Mouse (Mus musculus) heart, embryonic 15.5 days (tissue): ENCODE measurements around the gene Arhgef3. TPM values are rescaled to one million over a fixed set of nuclear protein-coding genes. Genes with fewer than 3 reads are reported as not detected.

ENCODE experiments used
- ATAC-seq: fragments of 200-750 bp; cut with Nextera tagmentation; replicated peaks from 2 replicates; pipeline ENCODE4 v1.8.0; 2017; ENCODE audit warnings: low read depth, moderate TSS enrichment; ENCODE audit not compliant: insufficient number of reproducible peaks, insufficient read depth, low FRiP score
- H3K27ac ChIP-seq: fragments of 300-500 bp; sonication (generic); 2 replicates; pipeline ENCODE4 v1.5.1; 2015; ENCODE audit warnings: mild to moderate bottlenecking, inconsistent platforms
- H3K27me3 ChIP-seq: fragments of 300-500 bp; sonication (generic); 2 replicates; pipeline ENCODE4 v1.6.1; 2015; ENCODE audit warnings: inconsistent platforms
- H3K36me3 ChIP-seq: fragments of 300-500 bp; sonication (generic); 2 replicates; pipeline ENCODE4 v1.6.1; 2015; ENCODE audit warnings: mild to moderate bottlenecking, inconsistent platforms
- H3K4me1 ChIP-seq: fragments of 300-500 bp; sonication (generic); replicated peaks from 2 replicates; pipeline ENCODE4 v1.6.1; 2015; ENCODE audit warnings: inconsistent platforms
- H3K4me2 ChIP-seq: fragments of 300-500 bp; sonication (generic); 2 replicates; pipeline ENCODE4 v1.6.1; 2015; ENCODE audit warnings: inconsistent platforms, mild to moderate bottlenecking, moderate library complexity
- H3K4me3 ChIP-seq: fragments of 300-500 bp; sonication (generic); 2 replicates; pipeline ENCODE4 v1.5.1; 2015; ENCODE audit warnings: mild to moderate bottlenecking, inconsistent platforms
- H3K9ac ChIP-seq: fragments of 300-500 bp; sonication (generic); 2 replicates; pipeline ENCODE4 v1.6.1; 2015; ENCODE audit warnings: mild to moderate bottlenecking, inconsistent platforms
- H3K9me3 ChIP-seq: fragments of 300-500 bp; sonication (generic); replicated peaks from 2 replicates; pipeline ENCODE4 v1.6.1; 2016; ENCODE audit warnings: inconsistent platforms
- WGBS: fragments of 180-500 bp; shearing (Covaris S2); methylation state at CpG from one replicate; pipeline ENCODE4 v1.1.7; 2015; ENCODE audit warnings: mixed read lengths; 5-methylcytosine and 5-hydroxymethylcytosine counted together
- polyA plus RNA-seq: library from polyadenylated mRNA; unstranded; fragments of >200 nt; fragmentation: Nextera tagmentation; extraction: Ambion mirVana; gene quantifications from 2 replicates; pipeline ENCODE4 v1.2.1, GENCODE M21; 2015

Arhgef3 gene
- polyA plus RNA-seq, 1 experiment from 2014 or later: 14.7 TPM

GRCm38 (mm10) chr14:27390663-27391062 is 276.0 kb downstream of the Arhgef3 start:
- Histone ChIP-seq H3K9me3 (no peaks in the 10 kb centered on the region), H3K36me3 (no peaks in the 10 kb centered on the region), H3K27me3 (no peaks in the 10 kb centered on the region), H3K4me1 (no peaks in the 10 kb centered on the region; the same call in 1 of the 2 replicates), H3K9ac (no peak overlapping the region), H3K27ac (no peak overlapping the region), H3K4me3 (no peak overlapping the region), H3K4me2 (no peak overlapping the region)
- WGBS: 80% methylated on average over 7 of the region's 7 CpGs
- ATAC-seq: no peak

GRCm38 (mm10) chr14:27391776-27392308 is 277.1 kb downstream of the Arhgef3 start:
- H3K9me3 ChIP-seq: no peaks in the 10 kb centered on the region
- WGBS: 82% methylated on average over 9 of the region's 9 CpGs
- H3K9ac ChIP-seq: no peak overlapping the region
- H3K4me2 ChIP-seq: no peak overlapping the region
- H3K36me3 ChIP-seq: no peaks in the 10 kb centered on the region
- no peaks in the 10 kb centered on the region; the same call in 1 of the 2 replicates for H3K4me1 ChIP-seq
- no peak overlapping the region for H3K4me3 ChIP-seq
- no peaks in the 10 kb centered on the region for H3K27me3 ChIP-seq
- H3K27ac ChIP-seq: no peak overlapping the region
- ATAC-seq: no peak

- no peak for ATAC-seq
- no peaks in the 10 kb centered on the region for H3K36me3 ChIP-seq
- no peak overlapping the region for H3K4me2 ChIP-seq
- H3K27me3 ChIP-seq: no peaks in the 10 kb centered on the region
- WGBS: 90% methylated on average over 2 of the region's 2 CpGs
- H3K4me3 ChIP-seq: no peak overlapping the region
- H3K9me3 ChIP-seq: no peaks in the 10 kb centered on the region
- no peaks in the 10 kb centered on the region; the same call in 1 of the 2 replicates for H3K4me1 ChIP-seq
- no peak overlapping the region for H3K27ac ChIP-seq
- no peak overlapping the region for H3K9ac ChIP-seq
Measured at GRCm38 (mm10) chr14:27392660-27393059, 278.0 kb downstream of the Arhgef3 start.

GRCm38 (mm10) chr14:27393806-27394205 is 279.1 kb downstream of the Arhgef3 start:
- 48% methylated on average over 10 of the region's 10 CpGs for WGBS
- Histone ChIP-seq H3K9me3 (no peaks in the 10 kb centered on the region), H3K4me1 (no peaks in the 10 kb centered on the region; the same call in 1 of the 2 replicates), H3K27me3 (no peaks in the 10 kb centered on the region), H3K36me3 (no peaks in the 10 kb centered on the region), H3K4me2 (no peak overlapping the region), H3K27ac (no peak overlapping the region), H3K4me3 (no peak overlapping the region), H3K9ac (no peak overlapping the region)
- ATAC-seq: no peak

- no peaks in the 10 kb centered on the region for H3K9me3 ChIP-seq
- H3K9ac ChIP-seq: no peak overlapping the region
- no peak overlapping the region for H3K4me2 ChIP-seq
- no peaks in the 10 kb centered on the region for H3K36me3 ChIP-seq
- H3K4me1 ChIP-seq: no peaks in the 10 kb centered on the region
- H3K27ac ChIP-seq: no peak overlapping the region
- no peak overlapping the region for H3K4me3 ChIP-seq
- 74% methylated on average over 7 of the region's 7 CpGs for WGBS
- ATAC-seq: no peak
- H3K27me3 ChIP-seq: no peaks in the 10 kb centered on the region
Measured at GRCm38 (mm10) chr14:27396424-27396823, 281.7 kb downstream of the Arhgef3 start.

GRCm38 (mm10) chr14:27397526-27397925 is 282.8 kb downstream of the Arhgef3 start:
- Histone ChIP-seq H3K27me3 (no peaks in the 10 kb centered on the region), H3K9ac (no peak overlapping the region), H3K9me3 (no peaks in the 10 kb centered on the region), H3K36me3 (peaks cover 6% of the 10 kb centered on the region; the same call in 1 of the 2 replicates), H3K27ac (no peak overlapping the region), H3K4me3 (no peak overlapping the region), H3K4me1 (0 out of 2 replicates have a peak, but pooled peaks cover 4% of the 10 kb centered on the region), H3K4me2 (no peak overlapping the region)
- WGBS: 82% methylated on average over 6 of the region's 6 CpGs
- ATAC-seq: no peak

GRCm38 (mm10) chr14:27400495-27400894 is 285.8 kb downstream of the Arhgef3 start:
- no peak overlapping the region for H3K4me2 ChIP-seq
- 0 out of 2 replicates have a peak, but pooled peaks cover 4% of the 10 kb centered on the region for H3K4me1 ChIP-seq
- H3K27ac ChIP-seq: no peak overlapping the region
- WGBS: 66% methylated on average over 6 of the region's 6 CpGs
- no peaks in the 10 kb centered on the region for H3K27me3 ChIP-seq
- no peak overlapping the region for H3K4me3 ChIP-seq
- H3K36me3 ChIP-seq: peaks cover 19% of the 10 kb centered on the region
- no peak overlapping the region for H3K9ac ChIP-seq
- no peak for ATAC-seq
- no peaks in the 10 kb centered on the region for H3K9me3 ChIP-seq

- Histone ChIP-seq H3K4me2 (no peak overlapping the region), H3K9ac (no peak overlapping the region), H3K27ac (0 out of 2 replicates have a peak overlapping the region, but pooled peaks have one; percentile 53), H3K27me3 (no peaks in the 10 kb centered on the region), H3K4me1 (0 out of 2 replicates have a peak, but pooled peaks cover 4% of the 10 kb centered on the region), H3K36me3 (peaks cover 19% of the 10 kb centered on the region), H3K9me3 (no peaks in the 10 kb centered on the region), H3K4me3 (no peak overlapping the region)
- ATAC-seq: no peak
- WGBS: 74% methylated on average over 12 of the region's 12 CpGs
Measured at GRCm38 (mm10) chr14:27401717-27402278, 287.1 kb downstream of the Arhgef3 start.

- H3K4me3 ChIP-seq: no peak overlapping the region
Measured at GRCm38 (mm10) chr14:27402332-27403250, 287.9 kb downstream of the Arhgef3 start.

GRCm38 (mm10) chr14:27405452-27405851 is 290.8 kb downstream of the Arhgef3 start:
- peaks cover 19% of the 10 kb centered on the region for H3K36me3 ChIP-seq
- no peak overlapping the region for H3K4me2 ChIP-seq
- no peak overlapping the region for H3K27ac ChIP-seq
- no peaks in the 10 kb centered on the region for H3K9me3 ChIP-seq
- 0 out of 2 replicates have a peak, but pooled peaks cover 4% of the 10 kb centered on the region for H3K4me1 ChIP-seq
- no peak for ATAC-seq
- no peak overlapping the region for H3K9ac ChIP-seq
- H3K27me3 ChIP-seq: no peaks in the 10 kb centered on the region
- H3K4me3 ChIP-seq: no peak overlapping the region
- WGBS: 79% methylated on average over 4 of the region's 4 CpGs

More at GRCm38 (mm10) chr14:27402332-27403250, 287.9 kb downstream of the Arhgef3 start:
- H3K27ac ChIP-seq: peak overlapping the region; percentile 53; the same call in 1 of the 2 replicates
- H3K27me3 ChIP-seq: no peaks in the 10 kb centered on the region
- H3K9ac ChIP-seq: no peak overlapping the region
- ATAC-seq: no peak
- no peaks in the 10 kb centered on the region for H3K9me3 ChIP-seq
- 64% methylated on average over 10 of the region's 10 CpGs for WGBS
- 0 out of 2 replicates have a peak, but pooled peaks cover 4% of the 10 kb centered on the region for H3K4me1 ChIP-seq
- peaks cover 19% of the 10 kb centered on the region for H3K36me3 ChIP-seq
- no peak overlapping the region for H3K4me2 ChIP-seq

GRCm38 (mm10) chr14:27405947-27406346 is 291.2 kb downstream of the Arhgef3 start:
- H3K36me3 ChIP-seq: peaks cover 19% of the 10 kb centered on the region
- H3K9me3 ChIP-seq: no peaks in the 10 kb centered on the region
- H3K4me1 ChIP-seq: 0 out of 2 replicates have a peak, but pooled peaks cover 4% of the 10 kb centered on the region
- WGBS: 92% methylated on average over 2 of the region's 2 CpGs
- H3K9ac ChIP-seq: no peak overlapping the region
- H3K27me3 ChIP-seq: no peaks in the 10 kb centered on the region
- no peak overlapping the region for H3K27ac ChIP-seq
- H3K4me3 ChIP-seq: no peak overlapping the region
- no peak overlapping the region for H3K4me2 ChIP-seq
- ATAC-seq: no peak
